Mouse (Mus musculus) thymus, postnatal 36 days (tissue): Measurements from ENCODE around the gene Kcnip4.

Source experiments
- DNase-seq, 2 experiments: peaks; one replicate each; pipeline ENCODE4 v3.0.0; 2022; ENCODE audit warnings: mixed read lengths in 2 of 2

Gene Kcnip4

GRCm38 (mm10) chr5:49524394-49525241 lies at the start of gene Kcnip4:
Kcnip4 (minus strand) TSS chr5:49524907.
- peak in 1 of 2 experiments; percentile 4 for DNase-seq

GRCm38 (mm10) chr5:49571876-49572275 lies 47.2 kb upstream of the Kcnip4 start:
- no peak for DNase-seq

- no peak for DNase-seq
Measured at GRCm38 (mm10) chr5:49563751-49564150, 39.0 kb upstream of the Kcnip4 start.

GRCm38 (mm10) chr5:49557436-49557835 lies 32.7 kb upstream of the Kcnip4 start:
- DNase-seq, result no peak

- DNase-seq, result no peak
Measured at GRCm38 (mm10) chr5:49547884-49548283, 23.2 kb upstream of the Kcnip4 start.

GRCm38 (mm10) chr5:49529362-49529761 lies 4.7 kb upstream of the Kcnip4 start:
- DNase-seq, result no peak

GRCm38 (mm10) chr5:49525242-49525612 lies 520 bp upstream of the Kcnip4 start:
- no peak for DNase-seq

- DNase-seq, result no peak
Measured at GRCm38 (mm10) chr5:49523997-49524393, 712 bp downstream of the Kcnip4 start.

- DNase-seq, result no peak
Measured at GRCm38 (mm10) chr5:49522986-49523385, 1.7 kb downstream of the Kcnip4 start.

GRCm38 (mm10) chr5:49498743-49499142 lies 26.0 kb downstream of the Kcnip4 start:
- no peak for DNase-seq

- no peak for DNase-seq
Measured at GRCm38 (mm10) chr5:49487270-49487669, 37.4 kb downstream of the Kcnip4 start.

- no peak for DNase-seq
Measured at GRCm38 (mm10) chr5:49470738-49471137, 54.0 kb downstream of the Kcnip4 start.

GRCm38 (mm10) chr5:49460643-49461276 lies 63.9 kb downstream of the Kcnip4 start:
- DNase-seq, result no peak

GRCm38 (mm10) chr5:49453100-49453499 lies 71.6 kb downstream of the Kcnip4 start:
- DNase-seq, result no peak

GRCm38 (mm10) chr5:49451295-49451694 lies 73.4 kb downstream of the Kcnip4 start:
- DNase-seq, result no peak

- DNase-seq, result no peak
Measured at GRCm38 (mm10) chr5:49450876-49451275, 73.8 kb downstream of the Kcnip4 start.

- no peak for DNase-seq
Measured at GRCm38 (mm10) chr5:49437236-49437635, 87.5 kb downstream of the Kcnip4 start.

GRCm38 (mm10) chr5:49427689-49428088 lies 97.0 kb downstream of the Kcnip4 start:
- DNase-seq, result no peak

- DNase-seq, result no peak
Measured at GRCm38 (mm10) chr5:49419707-49420106, 105.0 kb downstream of the Kcnip4 start.

- DNase-seq, result no peak
Measured at GRCm38 (mm10) chr5:49408351-49408750, 116.4 kb downstream of the Kcnip4 start.

- DNase-seq, result no peak
Measured at GRCm38 (mm10) chr5:49370543-49371076, 154.1 kb downstream of the Kcnip4 start.

GRCm38 (mm10) chr5:49368636-49369423 lies 155.9 kb downstream of the Kcnip4 start:
- DNase-seq, result no peak

- DNase-seq, result no peak
Measured at GRCm38 (mm10) chr5:49356381-49356780, 168.3 kb downstream of the Kcnip4 start.
